Mouse (Mus musculus) embryonic facial prominence, embryonic 14.5 days (tissue): Measurements from ENCODE around the gene Ssc4d. TPM values are rescaled to one million over a fixed set of nuclear protein-coding genes. Genes with fewer than 3 reads are reported as not detected.
A peak's percentile ranks its signal among the peaks of the same experiment; 100 is the strongest.

Experiments
- ATAC-seq: fragments of 200-750 bp; cut with Nextera tagmentation; 2 replicates; pipeline ENCODE4 v1.8.0; 2017; ENCODE audit warnings: low read depth, moderate number of reproducible peaks, moderate TSS enrichment
- DNase-seq: peaks from one replicate; pipeline ENCODE4 v3.0.0-alpha.2; 2015; ENCODE audit warnings: low spot score
- H3K27ac ChIP-seq: fragments of 300-500 bp; sonication (generic); replicated peaks from 2 replicates; pipeline ENCODE4 v1.5.1; 2014; ENCODE audit warnings: low read depth, mild to moderate bottlenecking, low read length, moderate library complexity
- H3K27me3 ChIP-seq: fragments of 300-500 bp; sonication (generic); replicated peaks from 2 replicates; pipeline ENCODE4 v1.6.1; 2014; ENCODE audit warnings: low read length; ENCODE audit not compliant: control insufficient read depth, insufficient read depth
- H3K36me3 ChIP-seq: fragments of 300-500 bp; sonication (generic); 2 replicates; pipeline ENCODE4 v1.6.1; 2014; ENCODE audit warnings: low read length, mixed read lengths; ENCODE audit not compliant: control insufficient read depth, insufficient read depth
- H3K4me1 ChIP-seq: fragments of 300-500 bp; sonication (generic); 2 replicates; pipeline ENCODE4 v1.6.1; 2014; ENCODE audit warnings: antibody characterized with exemption, low read length; ENCODE audit not compliant: control insufficient read depth, insufficient read depth
- H3K4me2 ChIP-seq: fragments of 300-500 bp; sonication (generic); 2 replicates; pipeline ENCODE4 v1.6.1; 2014; ENCODE audit warnings: low read depth, mild to moderate bottlenecking, low read length, moderate library complexity, mixed read lengths
- H3K4me3 ChIP-seq: fragments of 300-500 bp; sonication (generic); 2 replicates; pipeline ENCODE4 v1.5.1; 2014; ENCODE audit warnings: low read depth, mild to moderate bottlenecking, low read length
- H3K9ac ChIP-seq: fragments of 300-500 bp; sonication (generic); 2 replicates; pipeline ENCODE4 v1.6.1; 2014; ENCODE audit warnings: low read depth, mild to moderate bottlenecking, low read length, moderate library complexity, mixed read lengths
- H3K9me3 ChIP-seq: fragments of 300-500 bp; sonication (generic); 2 replicates; pipeline ENCODE4 v1.6.1; 2016; ENCODE audit warnings: low read length; ENCODE audit not compliant: control insufficient read depth
- WGBS: fragments of 180-500 bp; shearing (Covaris S2); extraction: QIAGEN DNeasy Blood & Tissue Kit; methylation state at CpG from one replicate; pipeline ENCODE4 v1.1.7; 2014; 5-methylcytosine and 5-hydroxymethylcytosine counted together
- polyA plus RNA-seq: library from polyadenylated mRNA; unstranded; fragments of >200 nt; fragmentation: Nextera tagmentation; extraction: Ambion mirVana; gene quantifications from 2 replicates; pipeline ENCODE4 v1.2.1, GENCODE M21; 2014

Ssc4d gene
- polyA plus RNA-seq, 1 experiment from 2014 or later = 3.2 TPM

GRCm38 (mm10) chr5:135958367-135958766 is 16.0 kb downstream of the Ssc4d start:
- Histone ChIP-seq H3K4me1 (peaks cover 21% of the 10 kb centered on the region), H3K36me3 (no peaks in the 10 kb centered on the region), H3K27ac (peak overlapping the region; percentile 85), H3K4me3 (0 out of 2 replicates have a peak overlapping the region, but pooled peaks have one; percentile 37), H3K9ac (0 out of 2 replicates have a peak overlapping the region, but pooled peaks have one; percentile 52), H3K27me3 (no peaks in the 10 kb centered on the region), H3K9me3 (no peaks in the 10 kb centered on the region), H3K4me2 (peak overlapping the region; percentile 62)
- 91% methylated on average over 4 of the region's 4 CpGs for WGBS
- DNase-seq (no peak), ATAC-seq (no peak)

- 7% methylated on average over 27 of the region's 28 CpGs for WGBS
Measured at GRCm38 (mm10) chr5:135957207-135957974, 16.9 kb downstream of the Ssc4d start.

GRCm38 (mm10) chr5:135956300-135957206 is 17.8 kb downstream of the Ssc4d start:
- Histone ChIP-seq H3K9ac (peak overlapping the region; percentile 49; the same call in 1 of the 2 replicates), H3K4me1 (peaks cover 14% of the 10 kb centered on the region), H3K27me3 (no peaks in the 10 kb centered on the region), H3K4me2 (peak overlapping the region; percentile 62), H3K9me3 (no peaks in the 10 kb centered on the region), H3K36me3 (no peaks in the 10 kb centered on the region), H3K4me3 (peak overlapping the region; percentile 37; the same call in 1 of the 2 replicates), H3K27ac (peak overlapping the region; percentile 90)
- ATAC-seq (no peak), DNase-seq (no peak)
- WGBS = 80% methylated on average over 9 of the region's 9 CpGs

More at GRCm38 (mm10) chr5:135957207-135957974, 16.9 kb downstream of the Ssc4d start:
- no peaks in the 10 kb centered on the region for H3K9me3 ChIP-seq
- H3K9ac ChIP-seq = peak overlapping the region; percentile 52
- H3K4me3 ChIP-seq = peak overlapping the region; percentile 37
- peaks cover 20% of the 10 kb centered on the region for H3K4me1 ChIP-seq
- ATAC-seq (peak; percentile 90), DNase-seq (peak; percentile 100)
- no peaks in the 10 kb centered on the region for H3K27me3 ChIP-seq
- peak overlapping the region; percentile 62 for H3K4me2 ChIP-seq
- H3K36me3 ChIP-seq = no peaks in the 10 kb centered on the region
- H3K27ac ChIP-seq = peak overlapping the region; percentile 90

- Histone ChIP-seq H3K4me2 (no peak overlapping the region), H3K27ac (no peak overlapping the region), H3K9me3 (no peaks in the 10 kb centered on the region), H3K4me3 (no peak overlapping the region), H3K27me3 (no peaks in the 10 kb centered on the region), H3K36me3 (no peaks in the 10 kb centered on the region), H3K9ac (no peak overlapping the region), H3K4me1 (peaks cover 8% of the 10 kb centered on the region)
- 86% methylated on average over 2 of the region's 2 CpGs for WGBS
- DNase-seq = no peak
- ATAC-seq = no peak
Measured at GRCm38 (mm10) chr5:135952830-135953229, 21.5 kb downstream of the Ssc4d start.

GRCm38 (mm10) chr5:135951660-135952059 is 22.7 kb downstream of the Ssc4d start:
- DNase-seq = no peak

GRCm38 (mm10) chr5:135950710-135951412 is 23.5 kb downstream of the Ssc4d start:
- WGBS = 82% methylated on average over 11 of the region's 11 CpGs
- H3K27ac ChIP-seq = no peak overlapping the region

More at GRCm38 (mm10) chr5:135951660-135952059, 22.7 kb downstream of the Ssc4d start:
- Histone ChIP-seq H3K9me3 (no peaks in the 10 kb centered on the region), H3K36me3 (no peaks in the 10 kb centered on the region), H3K4me3 (no peak overlapping the region), H3K4me1 (peaks cover 1% of the 10 kb centered on the region; the same call in 1 of the 2 replicates), H3K9ac (no peak overlapping the region), H3K27ac (no peak overlapping the region), H3K4me2 (no peak overlapping the region), H3K27me3 (no peaks in the 10 kb centered on the region)
- ATAC-seq = no peak
- WGBS = 95% methylated on average over 2 of the region's 2 CpGs

GRCm38 (mm10) chr5:135946621-135947020 is 27.7 kb downstream of the Ssc4d start:
- H3K4me1 ChIP-seq = peaks cover 5% of the 10 kb centered on the region; the same call in 1 of the 2 replicates
- no peak overlapping the region for H3K27ac ChIP-seq
- H3K4me3 ChIP-seq = no peak overlapping the region
- H3K9me3 ChIP-seq = no peaks in the 10 kb centered on the region
- no peak overlapping the region for H3K4me2 ChIP-seq
- 81% methylated on average over 5 of the region's 5 CpGs for WGBS
- H3K27me3 ChIP-seq = no peaks in the 10 kb centered on the region
- H3K36me3 ChIP-seq = no peaks in the 10 kb centered on the region
- DNase-seq (peak; percentile 19), ATAC-seq (peak; percentile 20; the same call in 1 of the 2 replicates)
- no peak overlapping the region for H3K9ac ChIP-seq

More at GRCm38 (mm10) chr5:135950710-135951412, 23.5 kb downstream of the Ssc4d start:
- Histone ChIP-seq H3K36me3 (no peaks in the 10 kb centered on the region), H3K9me3 (no peaks in the 10 kb centered on the region), H3K4me2 (no peak overlapping the region), H3K9ac (no peak overlapping the region), H3K27me3 (no peaks in the 10 kb centered on the region), H3K4me3 (no peak overlapping the region), H3K4me1 (peaks cover 4% of the 10 kb centered on the region; the same call in 1 of the 2 replicates)
- ATAC-seq = no peak
- DNase-seq = no peak
